Mouse (Mus musculus) B cell, adult (primary cell): ENCODE measurements around the gene Cyb5r2. TPM values are rescaled to one million over a fixed set of nuclear protein-coding genes. Genes with fewer than 3 reads are reported as not detected.

Source experiments
- total RNA-seq: library from RNA; stranded (reverse); gene quantifications from 4 replicates; pipeline ENCODE4 v1.2.4, GENCODE M21; 2023; ENCODE audit not compliant: inconsistent age

Cyb5r2 gene
- total RNA-seq = not detected in 4 replicates

DNA sequence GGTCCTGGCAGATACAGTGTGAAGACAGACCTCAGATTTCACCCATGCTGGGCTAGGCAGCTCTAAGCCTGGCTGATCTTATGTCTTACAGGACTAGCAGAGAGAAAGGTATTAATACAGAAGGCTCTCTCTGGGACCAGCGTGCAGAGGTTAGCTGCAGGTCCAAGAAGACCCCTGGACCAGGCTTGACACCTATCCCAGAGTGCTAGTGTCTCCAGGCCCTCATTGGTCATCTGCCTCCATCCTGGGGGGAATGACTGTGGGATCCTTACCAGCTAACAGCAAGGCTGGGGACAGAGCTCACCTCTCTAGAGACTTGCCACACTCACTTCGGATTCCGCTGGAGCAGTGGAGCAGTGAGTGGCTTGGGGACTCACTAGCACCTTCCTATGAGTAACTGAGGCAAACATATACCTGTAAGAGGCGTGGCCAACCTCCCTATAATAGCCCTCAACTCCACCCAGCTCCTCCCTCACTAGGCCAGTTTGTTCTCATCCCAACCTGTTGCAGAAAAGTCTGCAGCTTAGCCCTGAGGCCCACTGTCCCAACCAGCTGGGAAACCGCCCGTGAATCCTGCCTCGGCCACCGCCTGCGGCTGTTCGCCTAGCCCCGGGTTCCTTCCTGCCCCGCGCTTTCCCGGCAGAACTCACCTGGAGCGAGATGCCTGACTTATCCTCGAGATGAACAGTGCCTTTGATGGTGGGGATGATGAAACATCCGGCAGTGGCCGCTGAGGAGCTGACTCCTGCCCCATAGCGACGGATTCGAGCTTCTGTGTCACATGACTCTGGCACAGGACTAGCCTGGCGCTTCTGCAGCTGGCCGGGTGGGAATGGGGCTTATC is at the start of gene Cyb5r2:
Cyb5r2 (minus strand) TSS at position 725 of the 844 bp plus-strand sequence.

GRCm38 (mm10) chr7:107801108-107801507 is 43.3 kb upstream of the Cyb5r2 start, which contains the start of gene Ovch2:
TSS of gene Ovch2 (minus strand) at chr7:107801208.

Other genes starting within 250 kb of the Cyb5r2 start
- not detected in 4 replicates for gene Olfml1, start 190.6 kb downstream of the Cyb5r2 start, total RNA-seq
- gene Ppfibp2, start 162.8 kb downstream of the Cyb5r2 start, total RNA-seq = 14.3 to 18.7 TPM (median 16.1 TPM) in 4 replicates
- gene 5330417H12Rik, start 132.9 kb downstream of the Cyb5r2 start, total RNA-seq = not detected in 4 replicates
- gene Ovch2, start 43.2 kb upstream of the Cyb5r2 start, total RNA-seq = not detected in 4 replicates
- gene Olfr467, start 54.2 kb upstream of the Cyb5r2 start, total RNA-seq = not detected in 4 replicates
- gene Olfr469, start 67.5 kb upstream of the Cyb5r2 start, total RNA-seq = not detected in 4 replicates
- not detected in 4 replicates for gene Olfr470, start 89.5 kb upstream of the Cyb5r2 start, total RNA-seq
- gene Olfr472, start 139.9 kb upstream of the Cyb5r2 start, total RNA-seq = 0.09 to 0.24 TPM (median 0.14 TPM) in 4 replicates
- gene Olfr473, start 172.4 kb upstream of the Cyb5r2 start, total RNA-seq = not detected in 4 replicates
- not detected in 4 replicates for gene Olfr474, start 196.6 kb upstream of the Cyb5r2 start, total RNA-seq
- gene Olfr476, start 206.8 kb upstream of the Cyb5r2 start, total RNA-seq = not detected in 4 replicates
- not detected in 4 replicates for gene Olfr477, start 228.7 kb upstream of the Cyb5r2 start, total RNA-seq